Mouse (Mus musculus) kidney, postnatal 10 days (tissue): ENCODE measurements around the gene Bmpr1b.
A peak's percentile ranks its signal among the peaks of the same experiment; 100 is the strongest.
"Not testable (repeated sequence)": the region's sequence is repeated elsewhere in the genome, so short reads cannot be mapped to it uniquely, and the experiment has no call there.

ENCODE experiments used
- DNase-seq: peaks from one replicate; pipeline ENCODE4 v3.0.0; 2021; ENCODE audit warnings: mixed read lengths

The Bmpr1b gene

DNA sequence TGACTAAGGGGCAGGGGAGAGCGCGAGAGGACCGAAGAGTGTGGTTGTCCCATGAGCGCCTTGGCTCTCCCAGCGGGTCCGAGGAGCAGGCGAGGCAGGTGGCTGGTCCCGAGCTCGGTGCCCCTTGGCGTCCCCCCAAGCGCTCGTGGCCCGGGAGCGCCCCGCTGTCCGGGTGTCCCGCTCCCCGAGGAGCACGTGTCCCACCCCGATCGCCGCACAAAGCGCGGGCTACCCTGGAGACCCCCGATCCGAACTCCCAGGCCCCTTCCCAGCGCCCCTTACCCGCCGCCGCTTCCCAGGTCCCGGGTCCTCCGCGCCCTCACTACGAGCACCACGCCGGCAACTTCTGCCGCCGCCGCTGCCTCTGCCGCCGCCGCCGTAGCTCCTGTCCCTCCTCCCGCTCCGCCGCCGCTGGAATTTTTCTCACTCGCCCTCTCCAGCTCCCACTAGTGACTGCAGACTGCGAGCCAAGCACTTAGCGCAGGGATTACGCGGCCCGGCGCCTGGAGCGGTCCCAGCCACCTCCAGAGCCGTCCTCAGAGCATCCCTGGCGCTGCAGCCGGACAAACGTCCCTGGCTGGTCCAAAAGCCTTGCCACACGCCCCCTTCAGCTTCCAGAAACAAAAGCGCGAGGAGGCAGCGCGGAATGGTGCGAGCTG lies at the start of gene Bmpr1b:
Gene Bmpr1b, minus strand, starts transcription at position 563 of the 659 bp plus-strand sequence.
- DNase-seq = peak; percentile 86

DNA sequence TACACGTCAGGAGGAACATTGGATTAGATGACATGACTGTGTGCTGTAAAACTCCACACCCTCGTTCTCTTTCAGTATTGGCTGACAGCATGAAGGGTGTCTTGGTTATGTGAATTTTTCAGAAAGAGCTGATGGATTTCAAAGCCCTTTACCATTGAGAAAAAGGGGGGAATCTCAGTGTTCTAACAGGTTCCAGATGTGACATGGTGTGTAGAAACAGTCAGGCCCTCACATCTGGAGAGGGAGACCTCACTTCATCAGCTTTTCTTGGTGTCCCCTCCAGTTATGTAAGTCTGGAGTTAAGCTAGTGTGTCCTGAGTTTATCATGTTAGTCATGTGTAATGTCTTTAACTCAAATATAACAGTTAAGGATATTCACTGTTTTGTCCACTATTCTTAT lies 43.6 kb upstream of the Bmpr1b start:
- DNase-seq = no peak

DNA sequence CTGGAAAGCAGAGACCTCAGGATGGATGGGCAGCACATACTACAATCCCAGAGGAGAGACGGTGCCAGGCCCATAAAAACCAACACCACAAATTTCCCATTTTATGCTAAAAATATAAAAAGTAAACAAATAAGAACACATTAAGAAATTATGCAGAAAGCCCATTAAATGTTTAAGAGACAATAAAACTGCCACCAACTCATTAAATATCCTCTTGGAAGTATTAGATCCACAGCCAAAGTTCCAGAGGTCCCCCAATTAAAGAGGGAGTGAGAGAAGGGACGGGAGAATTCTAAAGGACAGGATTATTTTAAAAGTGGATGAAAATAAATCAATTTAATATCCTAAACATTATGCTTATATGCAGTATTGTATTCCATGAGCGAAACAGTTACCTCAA lies 43.0 kb upstream of the Bmpr1b start:
- DNase-seq = peak; percentile 25

DNA sequence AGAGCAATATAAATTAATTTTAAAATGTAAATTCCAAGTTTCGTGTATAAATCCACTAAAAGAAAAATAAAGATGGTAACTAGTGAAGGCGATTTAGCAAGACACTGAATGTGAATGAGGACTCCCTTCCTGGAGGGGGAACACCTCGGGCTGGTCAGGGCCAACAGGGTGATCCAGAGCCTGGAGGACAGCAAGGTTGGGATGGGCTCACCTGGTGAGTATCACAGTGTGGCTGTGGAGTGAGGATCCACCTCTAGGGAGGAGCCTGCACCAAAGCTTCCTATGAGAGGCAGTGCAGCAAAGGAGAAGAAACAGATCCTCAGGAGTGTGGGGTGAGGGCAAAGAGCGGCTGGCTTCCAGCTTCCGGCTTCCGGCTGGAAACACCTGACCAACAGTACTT lies 40.8 kb upstream of the Bmpr1b start:
- no peak for DNase-seq

DNA sequence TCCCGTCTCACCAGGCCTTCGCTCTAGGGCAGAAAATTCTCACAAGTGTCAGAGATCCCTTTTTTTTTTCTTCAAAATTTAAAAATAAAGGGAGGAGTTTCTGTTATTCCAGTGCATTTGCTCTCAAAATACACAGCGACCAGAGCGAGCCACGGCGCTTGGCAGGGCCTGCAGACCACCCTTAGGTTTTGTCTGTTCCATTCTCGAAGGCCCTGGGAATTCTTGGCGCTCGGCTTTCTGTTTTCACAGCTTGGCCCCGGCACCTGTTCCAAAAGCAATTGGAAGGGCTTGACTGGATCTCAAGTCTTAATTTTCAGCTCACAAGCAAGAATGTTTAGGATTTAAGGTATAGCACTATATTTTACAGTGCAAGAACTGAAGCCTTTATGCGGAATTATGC lies 39.8 kb upstream of the Bmpr1b start:
- DNase-seq = no peak

DNA sequence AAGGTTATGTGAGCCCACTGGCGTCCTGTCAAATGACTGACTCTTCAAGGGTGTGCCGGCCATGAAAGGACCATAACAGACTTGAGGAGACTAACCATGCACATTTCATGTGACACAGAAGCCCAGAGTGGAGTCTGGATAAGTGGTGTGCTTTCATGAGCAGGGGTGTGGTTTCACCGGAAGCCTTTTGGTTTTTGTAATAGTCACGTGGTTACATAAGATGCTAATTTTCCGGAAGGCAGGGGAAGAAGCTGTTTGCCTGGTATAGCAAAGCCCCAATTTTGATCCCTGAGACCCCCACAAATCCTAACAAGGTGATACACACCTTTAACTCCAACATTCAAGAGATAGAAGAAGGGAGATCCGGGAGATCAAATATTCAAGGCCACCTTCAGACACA lies 38.3 kb upstream of the Bmpr1b start:
- DNase-seq = no peak

DNA sequence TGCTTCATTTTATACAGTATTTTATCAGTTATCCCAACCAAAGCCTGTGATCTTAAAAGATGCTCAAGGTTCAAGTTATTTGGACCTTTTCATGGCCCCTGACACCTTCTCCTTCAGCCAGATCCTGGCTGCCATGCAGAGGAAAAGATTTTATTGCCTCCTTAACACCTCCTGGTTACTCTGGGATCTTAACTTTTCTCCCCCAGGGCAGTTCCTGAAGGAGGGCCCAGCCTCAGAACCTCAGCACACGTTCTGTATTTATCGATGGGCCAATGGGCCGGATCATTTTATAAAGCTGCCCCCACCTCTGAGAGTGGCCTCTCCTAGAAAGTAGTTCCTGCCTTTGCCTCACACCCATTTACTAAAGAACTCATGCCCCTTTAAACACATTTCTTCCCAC lies 37.1 kb upstream of the Bmpr1b start:
- no peak for DNase-seq

DNA sequence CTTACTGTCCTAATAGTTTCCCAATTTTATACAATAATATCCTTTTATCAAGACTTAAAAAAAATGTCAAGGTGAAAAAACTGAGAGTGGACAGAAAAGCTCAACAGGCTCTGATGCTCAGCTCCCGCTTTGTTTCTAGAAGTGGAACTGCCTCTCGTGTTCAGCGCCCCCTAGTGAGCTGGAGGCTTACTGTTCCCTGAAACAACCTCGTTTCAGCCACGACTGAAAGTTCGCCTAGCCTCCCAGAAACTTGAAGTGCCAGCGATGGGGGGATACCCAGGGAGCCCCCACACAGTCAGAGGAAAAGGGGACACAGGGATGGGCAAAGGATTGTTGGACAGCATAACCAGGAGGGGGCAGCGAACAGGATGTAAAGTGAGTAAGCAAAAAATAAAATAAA lies 26.9 kb upstream of the Bmpr1b start:
- peak; percentile 19 for DNase-seq

DNA sequence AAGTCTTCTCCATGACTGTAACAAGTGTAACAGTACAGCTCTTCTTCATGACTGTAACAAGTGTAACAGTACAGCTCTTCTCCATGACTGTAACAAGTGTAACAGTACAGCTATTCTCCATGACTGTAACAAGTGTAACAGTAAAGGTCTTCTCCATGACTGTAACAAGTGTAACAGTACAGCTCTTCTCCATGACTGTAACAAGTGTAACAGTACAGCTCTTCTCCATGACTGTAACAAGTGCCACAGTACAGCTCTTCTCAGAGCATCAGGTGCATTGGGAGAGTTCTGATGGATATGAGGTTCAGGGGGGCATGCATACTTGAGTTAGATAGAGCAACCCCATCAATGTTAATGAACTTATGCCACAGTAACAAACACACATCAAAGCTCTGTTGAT lies 22.4 kb upstream of the Bmpr1b start:
- DNase-seq = not testable (repeated sequence)

DNA sequence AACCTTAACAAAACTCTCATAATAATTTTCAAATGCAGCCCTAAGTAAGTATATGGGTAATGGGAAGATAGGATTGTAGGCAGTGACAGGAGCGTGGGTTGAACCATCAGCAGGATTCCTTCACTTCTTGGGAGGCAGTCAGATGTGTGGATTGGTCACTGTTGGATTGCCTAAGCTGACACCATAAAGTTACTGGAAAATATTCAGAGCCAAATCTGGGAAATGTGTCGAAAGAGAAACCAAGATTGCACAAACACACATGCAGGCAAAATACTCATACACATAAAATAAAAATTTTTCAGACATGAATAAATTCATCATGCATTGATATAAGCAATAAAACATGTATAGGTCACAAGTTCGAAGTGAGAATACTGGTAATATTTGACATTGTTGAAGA lies 17.3 kb upstream of the Bmpr1b start:
- no peak for DNase-seq

GRCm38 (mm10) chr3:142173996-142174395 lies 4.8 kb upstream of the Bmpr1b start:
- no peak for DNase-seq

DNA sequence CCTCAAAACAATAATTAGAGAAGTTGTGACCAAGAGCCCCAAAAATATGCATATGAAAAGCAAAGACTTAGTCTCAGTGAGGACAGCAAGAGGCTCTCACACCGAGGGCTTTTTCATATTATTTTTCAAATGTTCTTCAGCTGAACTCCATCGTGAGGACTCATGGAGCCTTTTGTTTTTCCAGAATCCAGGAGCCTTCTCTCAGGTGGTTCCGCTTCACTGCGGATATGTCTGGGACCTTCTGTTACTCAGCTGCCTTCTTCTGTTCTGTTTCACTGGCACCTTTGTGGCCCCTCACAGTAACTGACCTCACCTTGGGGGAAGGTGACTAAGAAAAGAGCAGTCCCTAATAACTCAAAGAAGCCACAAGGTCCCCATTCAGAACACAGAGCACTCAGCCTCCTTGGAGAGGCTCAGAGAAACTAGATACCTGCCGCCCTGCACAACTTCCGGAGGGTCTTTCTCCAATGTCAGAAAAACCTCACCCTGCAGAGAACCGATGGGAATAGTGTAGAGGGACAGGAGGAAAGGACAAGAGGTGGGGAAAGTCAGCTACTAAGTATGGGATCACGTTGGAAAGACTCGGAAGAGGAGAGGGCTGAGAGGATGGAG lies 868 bp downstream of the Bmpr1b start:
- no peak for DNase-seq

- DNase-seq = peak; percentile 53
Observed at GRCm38 (mm10) chr3:142164981-142165380, 4.2 kb downstream of the Bmpr1b start.

GRCm38 (mm10) chr3:142163896-142164295 lies 5.3 kb downstream of the Bmpr1b start:
- DNase-seq = no peak

GRCm38 (mm10) chr3:142161405-142161804 lies 7.8 kb downstream of the Bmpr1b start:
- DNase-seq = no peak

DNA sequence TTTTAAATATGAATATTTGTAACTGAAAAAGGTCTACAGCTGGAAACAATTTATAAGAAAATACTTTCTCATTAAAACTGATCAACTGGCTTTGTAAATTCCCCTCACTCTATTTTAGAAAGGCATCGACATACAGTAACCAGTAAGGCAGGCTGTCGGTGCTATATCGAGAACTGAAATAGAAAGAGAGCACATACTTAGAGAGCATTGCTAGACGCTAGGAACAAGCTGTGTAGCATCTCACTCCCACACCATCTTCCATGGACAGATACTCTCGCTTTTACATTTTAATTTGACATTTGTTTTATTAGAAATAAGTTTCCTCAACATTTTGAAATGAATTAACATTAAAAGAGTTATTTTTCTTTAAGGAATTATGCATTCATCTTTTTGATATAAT lies 17.2 kb downstream of the Bmpr1b start:
- no peak for DNase-seq

- DNase-seq = no peak
Observed at GRCm38 (mm10) chr3:142138796-142139195, 30.4 kb downstream of the Bmpr1b start.

DNA sequence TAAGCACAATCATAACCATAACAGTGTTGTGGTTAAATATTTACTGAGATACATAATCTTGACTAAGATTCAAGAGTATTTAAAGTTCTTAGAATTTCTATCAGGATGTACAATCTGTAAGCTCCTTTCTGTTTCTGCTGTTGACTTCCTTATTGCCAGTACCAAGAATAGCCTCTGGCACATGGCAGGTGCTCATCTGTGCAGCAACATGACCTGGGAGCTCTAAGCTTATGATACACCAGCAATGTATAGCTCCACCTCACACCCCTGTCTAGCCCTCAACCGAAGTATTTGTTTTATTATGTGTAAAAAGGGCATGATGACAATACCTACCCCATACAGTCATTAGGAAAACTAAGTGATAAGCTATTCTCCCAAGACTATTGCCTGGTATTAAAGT lies 42.8 kb downstream of the Bmpr1b start:
- no peak for DNase-seq

DNA sequence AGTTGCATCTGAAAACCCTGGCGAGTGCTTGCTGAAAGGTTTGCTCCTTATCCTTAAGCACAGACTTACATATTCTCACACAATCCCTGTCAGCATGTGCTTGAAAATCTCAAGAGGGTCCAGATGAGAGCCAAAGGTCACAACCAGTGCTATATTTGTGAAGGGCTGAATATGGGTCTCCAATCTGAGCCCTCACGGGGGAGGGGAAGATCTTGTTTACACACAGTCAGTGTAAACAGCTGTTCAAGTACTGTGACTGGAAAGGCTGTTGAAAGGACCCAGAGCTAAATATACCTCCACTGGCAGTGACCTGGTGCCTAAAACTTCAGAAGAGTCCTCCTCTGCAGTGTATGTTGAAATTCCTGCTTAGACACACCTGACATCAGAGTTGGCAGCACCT lies 43.7 kb downstream of the Bmpr1b start:
- DNase-seq = no peak

- no peak for DNase-seq
Observed at GRCm38 (mm10) chr3:142124255-142124654, 45.0 kb downstream of the Bmpr1b start.

DNA sequence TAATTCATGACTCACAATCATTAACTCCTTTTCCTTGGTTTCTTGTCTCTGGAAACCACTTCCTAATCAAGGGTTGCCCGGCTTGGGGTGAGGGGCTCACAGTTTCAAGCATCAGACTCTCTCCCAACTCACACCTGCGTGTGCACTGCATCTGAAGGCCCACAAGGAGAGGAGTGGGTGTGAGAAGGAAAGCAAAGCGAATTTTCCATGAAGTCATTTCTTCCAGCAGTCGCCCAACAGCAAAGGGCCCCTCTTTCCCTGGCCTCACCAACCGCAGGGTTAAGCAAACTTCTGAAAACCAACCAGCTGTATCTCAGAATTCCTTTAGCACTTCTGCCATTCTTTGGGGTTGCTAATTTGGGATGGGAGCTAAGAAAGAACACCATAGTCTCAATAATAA lies 46.8 kb downstream of the Bmpr1b start:
- DNase-seq = no peak

DNA sequence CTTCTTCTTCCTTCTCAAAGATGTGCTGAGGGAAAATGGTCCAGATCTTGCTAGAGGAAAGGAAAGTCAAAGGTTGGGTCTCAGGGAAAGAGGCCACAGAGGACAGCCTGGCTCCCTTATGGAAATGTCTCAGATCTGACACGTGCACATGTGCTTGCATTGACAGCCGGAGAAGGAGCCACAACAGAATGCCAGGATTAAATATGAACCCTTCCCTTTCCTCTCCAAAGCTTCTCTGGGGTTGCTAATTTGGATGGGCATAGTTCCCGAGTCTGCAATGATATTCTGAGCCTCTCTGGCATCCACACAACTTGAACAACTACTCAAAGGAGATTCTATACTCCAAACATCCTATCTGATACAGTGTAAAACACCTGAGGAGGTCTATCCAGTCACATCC lies 48.4 kb downstream of the Bmpr1b start:
- no peak for DNase-seq

GRCm38 (mm10) chr3:142114762-142115316 lies 54.4 kb downstream of the Bmpr1b start:
- DNase-seq = no peak

GRCm38 (mm10) chr3:142114190-142114589 lies 55.0 kb downstream of the Bmpr1b start:
- DNase-seq = no peak

DNA sequence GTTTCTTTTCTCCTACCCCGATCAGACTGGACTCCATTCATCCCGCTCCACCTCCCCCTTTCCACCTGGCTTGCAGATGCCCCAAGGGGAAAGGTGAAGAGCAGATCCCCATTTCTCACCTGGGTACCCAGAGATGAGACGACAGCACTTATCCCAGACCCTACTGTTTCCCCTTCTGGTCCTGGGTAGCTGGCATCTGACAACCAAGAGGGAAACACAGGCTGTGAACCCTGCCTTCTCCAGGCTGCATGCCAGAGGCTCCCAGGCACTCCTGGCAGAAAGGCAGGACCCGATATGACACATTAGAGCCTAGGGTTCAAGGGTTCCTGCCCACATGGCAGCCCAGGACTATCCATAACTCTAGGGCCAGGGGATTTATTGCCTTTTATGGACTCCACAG lies 56.0 kb downstream of the Bmpr1b start:
- no peak for DNase-seq
